Mouse (Mus musculus): ENCODE measurements around the gene Hyal3.

The Hyal3 gene

GRCm38 (mm10) chr9:107633661-107634405 is 53.2 kb downstream of the Hyal3 start:
- no peak for DNase-seq (ENCODE audit: low read depth, low spot score)

- DNase-seq (ENCODE audit: low read depth, low spot score) = no peak
Measured at GRCm38 (mm10) chr9:107634406-107635278, 54.0 kb downstream of the Hyal3 start.

- peak; percentile 95 for DNase-seq (ENCODE audit: low read depth, low spot score)
Measured at GRCm38 (mm10) chr9:107635279-107636028, 54.8 kb downstream of the Hyal3 start, which contains the start of gene Gnai2. Gnai2 (minus strand) TSS chr9:107635367.

All from WW6 (cell line).